Mouse (Mus musculus) myocyte (in vitro differentiated cells): Measurements from ENCODE around the gene Gsdma. TPM values are rescaled to one million over a fixed set of nuclear protein-coding genes. Genes with fewer than 3 reads are reported as not detected.

Experiments used
- H3K27me3 ChIP-seq: one replicate; pipeline ENCODE4 v1.6.1; 2011; ENCODE audit not compliant: control insufficient read depth, insufficient read depth, insufficient read length
- H3K36me3 ChIP-seq: one replicate; pipeline ENCODE4 v1.6.1; 2011; ENCODE audit not compliant: control insufficient read depth, insufficient read depth
- H3K4me2 ChIP-seq: one replicate; pipeline ENCODE4 v1.6.1; 2011; ENCODE audit warnings: low read depth, control low read depth
- H3K4me3 ChIP-seq: one replicate; pipeline ENCODE4 v1.5.1; 2011; ENCODE audit warnings: mild to moderate bottlenecking, control low read depth, moderate library complexity
- H3K79me2 ChIP-seq: one replicate; pipeline ENCODE4 v1.6.1; 2011; ENCODE audit not compliant: control insufficient read depth, insufficient read depth
- H3ac ChIP-seq: one replicate; pipeline ENCODE4 v1.6.1; 2011; ENCODE audit not compliant: control insufficient read depth, insufficient read length
- CEBPB ChIP-seq: IDR thresholded peaks from 2 replicates; pipeline ENCODE4 v1.6.1; 2011; ENCODE audit warnings: mild to moderate bottlenecking, moderate library complexity; ENCODE audit not compliant: poor library complexity, insufficient read depth, severe bottlenecking
- E2F4 ChIP-seq: IDR thresholded peaks from one replicate; pipeline ENCODE4 v1.6.1; 2011; ENCODE audit warnings: mild to moderate bottlenecking, control low read depth, moderate library complexity; ENCODE audit not compliant: insufficient read depth
- MAX ChIP-seq: IDR thresholded peaks from one replicate; pipeline ENCODE4 v1.6.1; 2011; ENCODE audit warnings: low read depth, mild to moderate bottlenecking, control low read depth
- MYOD1 ChIP-seq, 3 experiments: IDR thresholded peaks; one replicate each; pipeline ENCODE4 v1.6.1; 2011; ENCODE audit warnings: control low read depth in 2 of 3, low read depth in 2 of 3, mild to moderate bottlenecking in 2 of 3, moderate library complexity in 1 of 3; ENCODE audit not compliant: insufficient read length in 2 of 3, control insufficient read depth in 1 of 3
- MYOG ChIP-seq, 3 experiments: IDR thresholded peaks; one replicate each; pipeline ENCODE4 v1.6.1; 2011; ENCODE audit warnings: control low read depth in 2 of 3, low read depth in 2 of 3, mild to moderate bottlenecking in 2 of 3; ENCODE audit not compliant: insufficient read length in 2 of 3, control insufficient read depth in 1 of 3, insufficient read depth in 1 of 3
- POLR2AphosphoS2 ChIP-seq: IDR thresholded peaks from one replicate; pipeline ENCODE4 v1.6.1; 2011; ENCODE audit warnings: low read depth, control low read depth; ENCODE audit not compliant: insufficient read length
- REST ChIP-seq: IDR thresholded peaks from one replicate; pipeline ENCODE4 v1.6.1; 2011; ENCODE audit warnings: mild to moderate bottlenecking, control low read depth, moderate library complexity; ENCODE audit not compliant: insufficient read depth, insufficient read length
- SRF ChIP-seq: IDR thresholded peaks from one replicate; pipeline ENCODE4 v1.6.1; 2011; ENCODE audit warnings: low read depth; ENCODE audit not compliant: control insufficient read depth, insufficient read length
- TCF12 ChIP-seq: IDR thresholded peaks from one replicate; pipeline ENCODE4 v1.6.1; 2011; ENCODE audit warnings: mild to moderate bottlenecking, control low read depth; ENCODE audit not compliant: poor library complexity, insufficient read depth, severe bottlenecking
- TCF3 ChIP-seq: IDR thresholded peaks from one replicate; pipeline ENCODE4 v1.6.1; 2011; ENCODE audit warnings: low read depth, control low read depth; ENCODE audit not compliant: insufficient read length
- USF1 ChIP-seq: IDR thresholded peaks from one replicate; pipeline ENCODE4 v1.6.1; 2011; ENCODE audit warnings: low read depth, mild to moderate bottlenecking, control low read depth, moderate library complexity
- polyA plus RNA-seq: library from polyadenylated mRNA; unstranded; fragments of >200 nt; fragmentation: generic; extraction: Trizol; gene quantifications from one replicate; pipeline ENCODE4 v1.2.1, GENCODE M21; 2012; ENCODE audit warnings: missing spikeins

The Gsdma gene
- polyA plus RNA-seq, 1 experiment: 0.04 TPM

DNA sequence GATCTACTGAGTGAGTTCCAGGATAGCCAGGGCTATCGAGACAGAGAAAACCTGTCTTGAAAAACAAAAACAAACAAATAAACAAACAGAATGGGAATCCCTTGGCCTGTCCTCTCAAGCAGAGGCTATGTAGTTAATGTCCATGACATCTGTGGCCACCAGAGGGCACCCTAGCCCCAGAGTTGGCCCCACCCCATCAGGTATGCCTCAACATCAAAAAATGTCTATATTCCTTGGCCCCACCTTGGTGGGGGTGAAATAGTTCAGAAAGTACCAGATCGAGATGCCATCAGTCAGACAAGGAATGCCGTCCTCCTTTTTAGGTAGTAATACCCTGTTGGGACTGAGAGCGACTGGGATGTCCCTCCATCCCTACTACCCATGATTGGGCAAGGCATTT is 35.8 kb downstream of the Gsdma start:
- no peaks in the 10 kb centered on the region for H3K79me2 ChIP-seq
- H3ac ChIP-seq: no peak overlapping the region
- H3K4me2 ChIP-seq: no peak overlapping the region
- H3K4me3 ChIP-seq: no peak overlapping the region
- no peak for TF ChIP-seq POLR2AphosphoS2
- TF ChIP-seq E2F4: no peak
- H3K27me3 ChIP-seq: no peaks in the 10 kb centered on the region
- H3K36me3 ChIP-seq: peaks cover 3% of the 10 kb centered on the region

- H3K4me2 ChIP-seq: no peak within 1 kb of the TSS
- H3K79me2 ChIP-seq: no peaks in the 10 kb centered on the region
- H3K27me3 ChIP-seq: no peaks in the 10 kb centered on the region
- H3ac ChIP-seq: no peak within 1 kb of the TSS
- no peak within 1 kb of the TSS for H3K4me3 ChIP-seq
- no peak for TF ChIP-seq TCF12
- H3K36me3 ChIP-seq: no peaks in the 10 kb centered on the region
These were observed 37.1 kb downstream of the Gsdma start, which contains the start of gene Csf3 for GRCm38 (mm10) chr11:98701213-98701670. TSS of gene Csf3 (plus strand) at chr11:98701263.

- no peak overlapping the region for H3ac ChIP-seq
- no peaks in the 10 kb centered on the region for H3K79me2 ChIP-seq
- no peak overlapping the region for H3K4me2 ChIP-seq
- no peak for TF ChIP-seq SRF
- no peak for TF ChIP-seq CEBPB
- no peak for TF ChIP-seq TCF3
- H3K4me3 ChIP-seq: no peak overlapping the region
- no peaks in the 10 kb centered on the region for H3K27me3 ChIP-seq
- no peaks in the 10 kb centered on the region for H3K36me3 ChIP-seq
These were observed 38.2 kb downstream of the Gsdma start for GRCm38 (mm10) chr11:98702323-98702722.

DNA sequence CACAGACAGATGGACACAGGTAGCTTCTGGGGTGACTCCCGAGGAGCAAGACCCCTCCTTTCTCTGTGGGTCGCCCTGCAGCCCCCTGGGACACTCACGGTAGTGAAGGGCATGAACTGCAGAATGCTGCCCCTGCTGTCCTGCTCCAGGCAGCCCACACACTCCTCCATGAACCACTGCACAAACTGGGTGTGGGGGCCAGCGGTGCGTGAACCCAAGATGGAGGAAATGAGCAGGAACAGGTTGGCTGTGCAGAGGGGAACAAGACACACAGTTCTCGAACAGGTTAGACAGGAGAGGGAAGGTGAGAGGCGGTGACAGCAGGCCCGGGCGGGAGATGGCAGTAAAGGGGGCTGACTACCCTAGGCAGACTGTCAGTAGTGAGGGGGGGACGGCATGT is 40.9 kb downstream of the Gsdma start:
- H3K4me3 ChIP-seq: no peak overlapping the region
- no peaks in the 10 kb centered on the region for H3K27me3 ChIP-seq
- no peak overlapping the region for H3K4me2 ChIP-seq
- H3K36me3 ChIP-seq: no peaks in the 10 kb centered on the region
- H3ac ChIP-seq: no peak overlapping the region
- no peak for TF ChIP-seq TCF12
- no peak for TF ChIP-seq E2F4
- TF ChIP-seq CEBPB: no peak
- no peak for TF ChIP-seq SRF
- TF ChIP-seq TCF3: no peak
- TF ChIP-seq MAX: no peak
- TF ChIP-seq REST: no peak
- no peak for TF ChIP-seq MYOG (IDR thresholded peaks at IDR 0.05; ENCODE audit: control insufficient read depth in 1 of 3, insufficient read depth in 1 of 3, insufficient read length in 2 of 3, low read depth in 2 of 3)
- TF ChIP-seq USF1: no peak
- no peaks in the 10 kb centered on the region for H3K79me2 ChIP-seq

- H3K27me3 ChIP-seq: no peaks in the 10 kb centered on the region
- no peak overlapping the region for H3K4me3 ChIP-seq
- no peak overlapping the region for H3ac ChIP-seq
- H3K4me2 ChIP-seq: no peak overlapping the region
- no peaks in the 10 kb centered on the region for H3K79me2 ChIP-seq
- H3K36me3 ChIP-seq: no peaks in the 10 kb centered on the region
- TF ChIP-seq MAX (no peak), E2F4 (no peak), SRF (no peak), MYOG (IDR thresholded peaks at IDR 0.05; ENCODE audit: control insufficient read depth in 1 of 3, insufficient read depth in 1 of 3, insufficient read length in 2 of 3, low read depth in 2 of 3) (no peak), USF1 (no peak), CEBPB (no peak), REST (no peak), POLR2AphosphoS2 (no peak), MYOD1 (IDR thresholded peaks at IDR 0.05; ENCODE audit: control insufficient read depth in 1 of 3, insufficient read length in 2 of 3, low read depth in 2 of 3) (no peak)
These were observed 43.5 kb downstream of the Gsdma start for GRCm38 (mm10) chr11:98707401-98708281.
